In the genomic region with DNA sequence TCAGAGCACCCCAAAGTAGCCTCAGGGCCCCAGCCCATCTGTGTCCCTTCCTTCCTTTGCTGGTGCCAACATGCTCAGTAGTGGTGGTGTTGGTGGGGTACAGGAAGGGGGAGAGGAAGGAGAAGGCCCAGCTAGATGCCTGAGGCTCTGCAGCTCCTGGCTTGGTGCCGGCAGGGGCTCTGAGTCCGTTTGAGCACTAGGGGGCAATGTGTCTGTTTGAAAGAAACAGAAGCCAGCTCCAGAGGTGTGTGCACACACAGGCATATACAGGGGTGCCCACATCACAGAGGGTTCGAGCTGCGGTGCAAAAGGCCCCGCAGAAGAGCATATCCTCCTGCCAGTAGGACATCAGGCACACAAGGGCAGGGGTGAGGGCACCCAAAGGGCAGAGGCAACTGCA, we compare ENCODE assay signal across 9 mouse cellular contexts. TPM values are rescaled to one million over a fixed set of nuclear protein-coding genes. Genes with fewer than 3 reads are reported as not detected.
DNase-seq lines count a peak whose midpoint lies in the region; ATAC-seq and TF ChIP-seq lines count a peak whose summit lies in the region.
"Had no signal": no experiment of that assay in that cellular context is flagged by ENCODE, and none has a peak within 500 bp of the region (broad histone marks: within the 10 kb centered on the region; RNA-seq: fewer than 3 reads in every experiment).

No protein-coding gene starts in this region.

- no peaks in the 10 kb centered on the region for H3K36me3 ChIP-seq in MEL (ENCODE audit: control insufficient read depth in 1 of 2, insufficient read depth in 2 of 2, low read length in 2 of 2)
- no peaks in the 10 kb centered on the region for H3K36me3 ChIP-seq in hindbrain, embryonic 16.5 days (ENCODE audit: control insufficient read depth, insufficient read depth, low read length)
- H3K36me3 ChIP-seq: heart, embryonic 15.5 days had no signal

- peak overlapping the region; percentile 67 for H3K4me2 ChIP-seq in hindbrain, embryonic 16.5 days (ENCODE audit: low read length)
- H3K4me2 ChIP-seq: heart, embryonic 15.5 days had no signal

- H3K4me3 ChIP-seq in MEL (ENCODE audit: control insufficient read depth in 1 of 2, insufficient read depth in 1 of 2, low read depth in 2 of 2, low read length in 2 of 2) = no peak overlapping the region
- H3K4me3 ChIP-seq in hindbrain, embryonic 16.5 days (ENCODE audit: low read length) = no peak overlapping the region
- H3K4me3 ChIP-seq: heart, embryonic 15.5 days had no signal

- no peaks in the 10 kb centered on the region for H3K9me3 ChIP-seq in MEL (replicated peaks; ENCODE audit: insufficient read depth, low read length)
- H3K9me3 ChIP-seq in hindbrain, embryonic 16.5 days (ENCODE audit: control insufficient read depth, low read length) = no peaks in the 10 kb centered on the region
- H3K9me3 ChIP-seq: heart, embryonic 15.5 days had no signal

- no peak for DNase-seq in MEL (ENCODE audit: low read depth, low spot score)
- peak; percentile 95 for DNase-seq in brain, embryonic 14.5 days (ENCODE audit: low read depth)
- DNase-seq in frontal cortex, postnatal 10 days (ENCODE audit: low spot score in 2 of 2) = peak; percentile 74 to 83
- DNase-seq in left cerebral cortex, adult 11 months (ENCODE audit: low spot score) = peak; percentile 73
- peak; percentile 76 for DNase-seq in skeletal muscle tissue, adult 2 months (ENCODE audit: low read depth, low spot score)

- TF ChIP-seq RAD21 in MEL (IDR thresholded peaks at IDR 0.05; ENCODE audit: low read depth, low read length) = peak; percentile 37

- no peak overlapping the region for H3K9ac ChIP-seq in MEL (ENCODE audit: control insufficient read depth, low read depth, low read length, poor library complexity, severe bottlenecking)
- peak overlapping the region; percentile 45; the same call in 1 of the 2 replicates for H3K9ac ChIP-seq in hindbrain, embryonic 16.5 days (ENCODE audit: low read depth, low read length)
- H3K9ac ChIP-seq: heart, embryonic 15.5 days had no signal

- no peak for TF ChIP-seq POLR2A in MEL (IDR thresholded peaks at IDR 0.05; ENCODE audit: control insufficient read depth in 1 of 2, insufficient read depth in 1 of 2, low read depth in 1 of 2, low read length in 2 of 2, poor library complexity in 1 of 2)
- no peak for TF ChIP-seq POLR2A in brain, embryonic 14.5 days (IDR thresholded peaks at IDR 0.05; ENCODE audit: borderline replicate concordance, extremely low read depth, insufficient read depth, insufficient read length, poor library complexity, severe bottlenecking)

- TF ChIP-seq EP300 in MEL (IDR thresholded peaks at IDR 0.05; ENCODE audit: low read depth in 1 of 2, low read length in 2 of 2) = no peak

- peak; percentile 46 for ATAC-seq in hindbrain, embryonic 16.5 days
- peak; percentile 78 for ATAC-seq in megakaryocyte-erythroid progenitor cell, adult 5-6 weeks (replicated peaks; ENCODE audit: low FRiP score, low TSS enrichment, poor library complexity, severe bottlenecking)
- no peak for ATAC-seq in erythroblast, adult 5-6 weeks (replicated peaks; ENCODE audit: low FRiP score, poor library complexity, severe bottlenecking)

- no peak overlapping the region for H3K27ac ChIP-seq in MEL (ENCODE audit: control insufficient read depth, low read depth, low read length)
- peak overlapping the region; percentile 35; the same call in 1 of the 2 replicates for H3K27ac ChIP-seq in hindbrain, embryonic 16.5 days (ENCODE audit: low read depth, low read length)
- H3K27ac ChIP-seq: heart, embryonic 15.5 days had no signal

- no peaks in the 10 kb centered on the region for H3K27me3 ChIP-seq in MEL (ENCODE audit: control insufficient read depth in 1 of 2, insufficient read depth in 2 of 2, low read length in 2 of 2)
- H3K27me3 ChIP-seq in hindbrain, embryonic 16.5 days (replicated peaks; ENCODE audit: control insufficient read depth, insufficient read depth, low read length) = no peaks in the 10 kb centered on the region

- TF ChIP-seq CTCF in MEL (IDR thresholded peaks at IDR 0.05 in 2 of 3, conservative IDR thresholded peaks at IDR 0.05 in 1 of 3; ENCODE audit: control insufficient read depth in 1 of 3, insufficient read depth in 1 of 3, low read depth in 2 of 3, low read length in 3 of 3, poor library complexity in 1 of 3, severe bottlenecking in 1 of 3) = peak in 2 of 3 experiments; percentile 26 to 32; a peak in 2 of 6 replicates
- TF ChIP-seq CTCF in brain, embryonic 14.5 days (IDR thresholded peaks at IDR 0.05; ENCODE audit: borderline replicate concordance, extremely low read depth, insufficient read depth, insufficient read length) = peak; percentile 86

- 4% methylated on average over 5 of the region's 5 CpGs for WGBS in hindbrain, embryonic 16.5 days

- no peaks in the 10 kb centered on the region for H3K4me1 ChIP-seq in MEL (ENCODE audit: control insufficient read depth in 1 of 2, insufficient read depth in 2 of 2, low read length in 2 of 2)
- H3K4me1 ChIP-seq in hindbrain, embryonic 16.5 days (ENCODE audit: control insufficient read depth, insufficient read depth, low read depth, low read length) = peaks cover 16% of the 10 kb centered on the region

- no peaks in the 10 kb centered on the region for H3K79me2 ChIP-seq in MEL (ENCODE audit: control insufficient read depth, insufficient read depth, low read length, poor library complexity)

TF ChIP-seq in MEL, 35 proteins besides CTCF, POLR2A, EP300 and RAD21:
- no peak for TF ChIP-seq MAX (IDR thresholded peaks at IDR 0.05; ENCODE audit: low read length)
- TF ChIP-seq SMC3 (IDR thresholded peaks at IDR 0.05; ENCODE audit: low read depth, low read length) = peak; percentile 31

RNA-seq across cellular contexts. Expression of a gene that starts 3.0 kb away (rescaled TPM):
- total RNA-seq in MEL (2012; rRNA removed) = not detected in 2 replicates
- not detected for polyA plus RNA-seq in MEL (2012; ENCODE audit: insufficient read depth in 1 of 2, insufficient read length in 2 of 2, low read depth in 1 of 2, low replicate concordance in 2 of 2, missing spikeins in 1 of 2)
- polyA plus RNA-seq in brain, embryonic 14.5 days (2012; rRNA removed) = 46.8 and 54.3 TPM in 2 replicates
- polyA plus RNA-seq in hindbrain, embryonic 16.5 days (2015; fragmentation: Nextera tagmentation; extraction: Ambion mirVana) = 22.3 and 35.8 TPM in 2 replicates
- 0.25 and 0.66 TPM in 2 replicates for total RNA-seq in megakaryocyte-erythroid progenitor cell, adult 5-6 weeks (2014; fragmentation: Nextera tagmentation)
- 0.72 and 0.94 TPM in 2 replicates for total RNA-seq in megakaryocyte-erythroid progenitor cell, adult 5-6 weeks (2017)
- 0.21 TPM in 1 of 2 replicates, not detected in the other for total RNA-seq in erythroblast, adult 5-6 weeks (2015; ENCODE audit: low replicate concordance)
- total RNA-seq in erythroblast, adult 5-6 weeks (2017; ENCODE audit: low replicate concordance) = 0.14 TPM in 1 of 2 replicates, not detected in the other
